ENCODE assay signal across 8 mouse cellular contexts in the genomic region with DNA sequence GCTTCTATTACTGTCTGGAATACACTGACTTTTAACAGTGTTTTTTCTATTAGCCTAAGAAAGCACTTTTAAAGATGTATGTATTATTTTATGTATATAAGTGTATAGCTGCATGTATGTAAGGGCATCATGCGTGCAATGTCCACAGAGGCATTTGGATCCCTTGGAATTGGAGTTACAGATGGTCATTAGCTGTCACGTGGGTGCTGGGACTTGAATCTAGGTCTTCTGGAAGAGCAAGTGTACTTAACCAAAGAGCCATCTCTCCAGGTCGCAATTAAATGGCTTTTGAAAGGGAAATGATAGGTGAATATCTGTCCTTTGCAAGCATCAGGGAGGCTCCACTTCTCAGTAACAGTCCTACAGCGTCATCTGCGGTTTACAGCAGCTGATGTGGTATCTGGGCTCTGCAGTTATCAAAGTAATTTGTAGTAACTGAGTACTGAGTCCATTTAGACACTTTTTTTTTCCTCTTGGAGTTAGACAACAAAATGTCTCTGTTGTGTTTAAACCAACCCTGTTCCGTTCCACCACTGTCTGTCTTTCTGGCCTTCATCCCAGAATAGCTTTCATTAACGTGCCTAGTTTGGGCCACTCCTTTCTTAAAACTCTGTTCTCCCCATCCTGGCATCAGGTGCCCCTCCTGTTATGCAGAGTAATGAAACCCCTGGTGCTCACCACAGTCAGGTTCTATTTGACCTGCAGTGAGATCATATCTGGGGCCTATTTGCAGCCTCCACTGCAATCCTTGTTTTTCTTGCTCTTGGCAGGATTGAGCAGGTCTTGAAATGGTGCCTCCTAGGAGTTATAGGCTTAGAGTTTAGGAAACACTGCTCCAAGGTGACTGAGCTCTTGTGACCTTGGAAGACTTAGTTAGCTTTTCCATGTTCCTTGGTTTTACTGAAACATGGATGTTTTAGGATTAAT. TPM values are rescaled to one million over a fixed set of nuclear protein-coding genes. Genes with fewer than 3 reads are reported as not detected.
A peak's percentile ranks its signal among the peaks of the same experiment; 100 is the strongest.
DNase-seq lines count a peak whose midpoint lies in the region; ATAC-seq and TF ChIP-seq lines count a peak whose summit lies in the region.

No protein-coding gene starts in this region.

- no peak for TF ChIP-seq POLR2A in CH12.LX (IDR thresholded peaks at IDR 0.05; ENCODE audit: low read depth, low read length)

- 44% methylated on average over 7 of the region's 7 CpGs for WGBS in liver, embryonic 16.5 days (ENCODE audit: insufficient replicate concordance)

- peak overlapping the region; percentile 68 for H3K9ac ChIP-seq in CH12.LX (ENCODE audit: insufficient read depth, low read depth)
- peak overlapping the region; percentile 26 for H3K9ac ChIP-seq in liver, embryonic 16.5 days (ENCODE audit: low read depth, low read length)

- dilution Hi-C loops in CH12.LX (cut with MboI; ENCODE audit: extremely low pct_ligation_motif_present, extremely low pct_unique_long_range_greater_than_20kb, low sequenced_read_pairs), result no loop called here

- ATAC-seq in liver, embryonic 16.5 days (ENCODE audit: low read depth), result no peak

- H3K4me1 ChIP-seq in CH12.LX (ENCODE audit: control insufficient read depth in 1 of 2, insufficient read depth in 2 of 2), result peaks cover 5 to 24% of the 10 kb centered on the region in 2 experiments; a peak in 3 of 4 replicates
- peaks cover 34% of the 10 kb centered on the region for H3K4me1 ChIP-seq in liver, embryonic 16.5 days (ENCODE audit: control insufficient read depth, low read depth, low read length)

- H3K4me2 ChIP-seq in CH12.LX (ENCODE audit: insufficient read depth, low read depth, poor library complexity, severe bottlenecking), result peak overlapping the region; percentile 83
- H3K4me2 ChIP-seq in liver, embryonic 16.5 days (ENCODE audit: low read depth, low read length), result peak overlapping the region; percentile 84

- peak; percentile 64 for DNase-seq in cerebellum, adult 9-10 months
- no peak for DNase-seq in cerebellum, postnatal 4 days (ENCODE audit: low spot score in 2 of 2)
- no peak for DNase-seq in CH12.LX (ENCODE audit: extremely low read depth)
- peak; percentile 68 for DNase-seq in gonadal fat pad, adult 2 months (ENCODE audit: low read depth)
- no peak for DNase-seq in layer of hippocampus, adult 8-10 months (ENCODE audit: low spot score in 2 of 2)
- DNase-seq in frontal cortex, postnatal 10 days (ENCODE audit: low spot score in 2 of 2), result no peak
- DNase-seq in right cerebral cortex, adult 2 months (ENCODE audit: low spot score in 2 of 2), result no peak

- H3K9me3 ChIP-seq in CH12.LX (replicated peaks; ENCODE audit: low read length), result peaks cover 8% of the 10 kb centered on the region
- H3K9me3 ChIP-seq in liver, embryonic 16.5 days (replicated peaks; ENCODE audit: control insufficient read depth, low read length), result no peaks in the 10 kb centered on the region

- no peaks in the 10 kb centered on the region for H3K27me3 ChIP-seq in CH12.LX (replicated peaks)
- no peaks in the 10 kb centered on the region; the same call in 1 of the 2 replicates for H3K27me3 ChIP-seq in liver, embryonic 16.5 days (ENCODE audit: control insufficient read depth, insufficient read depth, low read depth, low read length)

- peaks cover 14 to 41% of the 10 kb centered on the region in 2 experiments for H3K36me3 ChIP-seq in CH12.LX (replicated peaks in 1 of 2; ENCODE audit: control insufficient read depth in 1 of 2, insufficient read depth in 1 of 2, low read length in 1 of 2)
- H3K36me3 ChIP-seq in liver, embryonic 16.5 days (ENCODE audit: control insufficient read depth, insufficient read depth), result 0 out of 2 replicates have a peak, but pooled peaks cover under 1% of the 10 kb centered on the region

- TF ChIP-seq EP300 in CH12.LX (IDR thresholded peaks at IDR 0.05; ENCODE audit: low read length), result no peak

- H3K79me2 ChIP-seq in CH12.LX (replicated peaks; ENCODE audit: control insufficient read depth, extremely low read depth, insufficient read depth, poor library complexity, severe bottlenecking), result peaks cover 42% of the 10 kb centered on the region

- no peak for TF ChIP-seq CTCF in CH12.LX (conservative IDR thresholded peaks at IDR 0.05 in 1 of 2, IDR thresholded peaks at IDR 0.05 in 1 of 2; ENCODE audit: low read depth in 2 of 2, low read length in 2 of 2)

- TF ChIP-seq RAD21 in CH12.LX (IDR thresholded peaks at IDR 0.05; ENCODE audit: low read depth, low read length), result no peak

- H3K27ac ChIP-seq in CH12.LX (ENCODE audit: insufficient read depth, low read depth), result no peak overlapping the region
- H3K27ac ChIP-seq in liver, embryonic 16.5 days (ENCODE audit: low read length), result peak overlapping the region; percentile 96; the same call in 1 of the 2 replicates

- in situ Hi-C loops in CH12.LX (cut with MboI; ENCODE audit: low pct_ligation_motif_present, low pct_unique_long_range_greater_than_20kb, low sequenced_read_pairs), result no loop called here

- H3K4me3 ChIP-seq in CH12.LX (replicated peaks in 1 of 3; ENCODE audit: low read depth in 2 of 3, low read length in 2 of 3, poor library complexity in 1 of 3), result peak overlapping the region in 2 of 3 experiments; percentile 40 to 93
- peak overlapping the region; percentile 94 for H3K4me3 ChIP-seq in liver, embryonic 16.5 days (ENCODE audit: low read depth, low read length)

TF ChIP-seq in CH12.LX, 34 proteins besides CTCF, POLR2A, EP300 and RAD21:
- TF ChIP-seq MEF2A (IDR thresholded peaks at IDR 0.05; ENCODE audit: borderline replicate concordance, low read depth, low read length) (no peak), HCFC1 (IDR thresholded peaks at IDR 0.05; ENCODE audit: low read depth, low read length) (no peak), JUN (IDR thresholded peaks at IDR 0.05; ENCODE audit: insufficient read depth, low read depth, low read length) (no peak), CHD1 (IDR thresholded peaks at IDR 0.05; ENCODE audit: low read depth, low read length) (no peak), TCF12 (IDR thresholded peaks at IDR 0.05; ENCODE audit: low read depth, low read length) (no peak)

RNA-seq across cellular contexts. Expression of a gene that starts 14.9 kb away (rescaled TPM):
- total RNA-seq in CH12.LX (2012; rRNA removed) (190 and 206 TPM in 2 replicates), CH12.LX (2014; rRNA removed) (403 and 422 TPM in 2 replicates)
- polyA plus RNA-seq in CH12.LX (2012; ENCODE audit: insufficient read length, low read depth), result 190 and 226 TPM in 2 replicates
- 451 and 590 TPM in 2 replicates for polyA plus RNA-seq in gonadal fat pad, adult 2 months (2012; rRNA removed)
- 136 and 143 TPM in 2 replicates for polyA plus RNA-seq in liver, embryonic 16.5 days (2015; fragmentation: Nextera tagmentation; extraction: Ambion mirVana)
- total RNA-seq in layer of hippocampus, adult 8-10 months (2022), result 10 to 100 TPM; 44.0 to 60.6 (median 49.1) TPM

RNA-seq across cellular contexts. Expression of a gene that starts 37.5 kb away (rescaled TPM):
- total RNA-seq in CH12.LX (2012; rRNA removed) (5.8 and 6.8 TPM in 2 replicates), CH12.LX (2014; rRNA removed) (8.1 and 8.6 TPM in 2 replicates)
- 5.8 and 9.2 TPM in 2 replicates for polyA plus RNA-seq in CH12.LX (2012; ENCODE audit: insufficient read length, low read depth)
- 9.6 and 10.9 TPM in 2 replicates for polyA plus RNA-seq in gonadal fat pad, adult 2 months (2012; rRNA removed)
- 4.0 and 5.9 TPM in 2 replicates for polyA plus RNA-seq in liver, embryonic 16.5 days (2015; fragmentation: Nextera tagmentation; extraction: Ambion mirVana)
- total RNA-seq in layer of hippocampus, adult 8-10 months (2022), result 100 to 1,000 TPM; 123 to 175 (median 152) TPM

Comparison
In these comparisons a context has a peak if more than half of its experiments do, and no peak if none do; other contexts are left out.
1. DNase-seq: peak in cerebellum, adult 9-10 months (single experiment) and gonadal fat pad, adult 2 months (single experiment); none in cerebellum, postnatal 4 days (0 of 2), CH12.LX (single experiment), layer of hippocampus, adult 8-10 months (0 of 2), frontal cortex, postnatal 10 days (0 of 2) and right cerebral cortex, adult 2 months (0 of 2).